Mouse (Mus musculus): ENCODE results near the gene Ubtfl1. TPM values are rescaled to one million over a fixed set of nuclear protein-coding genes. Genes with fewer than 3 reads are reported as not detected.
"Not testable (repeated sequence)": the region's sequence is repeated elsewhere in the genome, so short reads cannot be mapped to it uniquely, and the experiment has no call there.

The Ubtfl1 gene
- not detected in 2 replicates for polyA plus RNA-seq (2015; fragmentation: Nextera tagmentation; extraction: Ambion mirVana)

GRCm38 (mm10) chr9:18404118-18404517 is at the start of gene Ubtfl1:
TSS of gene Ubtfl1 (plus strand) at chr9:18404418.
- H3K9ac ChIP-seq, result no peak within 1 kb of the TSS
- no peak within 1 kb of the TSS for H3K4me3 ChIP-seq
- ATAC-seq (replicated peaks), result no peak
- no peaks in the 10 kb centered on the region for H3K27me3 ChIP-seq (replicated peaks)
- no peaks in the 10 kb centered on the region for H3K4me1 ChIP-seq
- no peaks in the 10 kb centered on the region for H3K36me3 ChIP-seq (replicated peaks)
- H3K4me2 ChIP-seq, result no peak within 1 kb of the TSS
- no peaks in the 10 kb centered on the region for H3K9me3 ChIP-seq
- WGBS, result 78% methylated on average over 1 of the region's 1 CpGs
- no peak within 1 kb of the TSS for H3K27ac ChIP-seq

GRCm38 (mm10) chr9:18373026-18373425 is 31.2 kb upstream of the Ubtfl1 start:
- H3K9ac ChIP-seq; H3K4me1 ChIP-seq; H3K4me2 ChIP-seq; H3K9me3 ChIP-seq; H3K36me3 ChIP-seq (replicated peaks); H3K27me3 ChIP-seq (replicated peaks); H3K27ac ChIP-seq; ATAC-seq (replicated peaks); H3K4me3 ChIP-seq: not testable (repeated sequence)
- WGBS, result 79% methylated on average over 1 of the region's 1 CpGs

- no peaks in the 10 kb centered on the region for H3K27me3 ChIP-seq (replicated peaks)
- H3K4me2 ChIP-seq, result no peak overlapping the region
- no peaks in the 10 kb centered on the region for H3K9me3 ChIP-seq
- WGBS, result 37% methylated on average over 6 of the region's 6 CpGs
- no peak overlapping the region for H3K9ac ChIP-seq
- no peak overlapping the region for H3K4me3 ChIP-seq
- ATAC-seq (replicated peaks), result no peak
- H3K36me3 ChIP-seq (replicated peaks), result no peaks in the 10 kb centered on the region
- H3K27ac ChIP-seq, result no peak overlapping the region
- H3K4me1 ChIP-seq, result no peaks in the 10 kb centered on the region
Observed at GRCm38 (mm10) chr9:18385782-18386181, 18.4 kb upstream of the Ubtfl1 start.

GRCm38 (mm10) chr9:18399629-18400028 is 4.6 kb upstream of the Ubtfl1 start:
- H3K36me3 ChIP-seq (replicated peaks), result no peaks in the 10 kb centered on the region

GRCm38 (mm10) chr9:18402895-18403294 is 1.3 kb upstream of the Ubtfl1 start, which contains the start of gene Naalad2:
TSS of gene Naalad2 (minus strand) at chr9:18402995.
- H3K4me3 ChIP-seq; H3K27ac ChIP-seq; H3K9ac ChIP-seq; H3K9me3 ChIP-seq; ATAC-seq (replicated peaks); H3K4me2 ChIP-seq; H3K27me3 ChIP-seq (replicated peaks); H3K36me3 ChIP-seq (replicated peaks); H3K4me1 ChIP-seq: not testable (repeated sequence)
- 79% methylated on average over 2 of the region's 2 CpGs for WGBS

More at GRCm38 (mm10) chr9:18399629-18400028, 4.6 kb upstream of the Ubtfl1 start:
- no peak overlapping the region for H3K4me2 ChIP-seq
- no peaks in the 10 kb centered on the region for H3K9me3 ChIP-seq
- WGBS, result 64% methylated on average over 1 of the region's 1 CpGs
- H3K27me3 ChIP-seq (replicated peaks), result no peaks in the 10 kb centered on the region
- no peak overlapping the region for H3K9ac ChIP-seq
- no peak overlapping the region for H3K27ac ChIP-seq
- no peak overlapping the region for H3K4me3 ChIP-seq
- no peaks in the 10 kb centered on the region for H3K4me1 ChIP-seq
- ATAC-seq (replicated peaks), result no peak

- not testable (repeated sequence) for H3K9me3 ChIP-seq; H3K4me3 ChIP-seq; H3K4me1 ChIP-seq; ATAC-seq (replicated peaks); H3K4me2 ChIP-seq; H3K27me3 ChIP-seq (replicated peaks); H3K36me3 ChIP-seq (replicated peaks); H3K9ac ChIP-seq; H3K27ac ChIP-seq
- 81% methylated on average over 4 of the region's 4 CpGs for WGBS
Observed at GRCm38 (mm10) chr9:18412371-18412770, 8.2 kb downstream of the Ubtfl1 start.

GRCm38 (mm10) chr9:18430354-18430753 is 26.1 kb downstream of the Ubtfl1 start, which contains the start of gene Mbd3l2:
TSS of gene Mbd3l2 (plus strand) at chr9:18430654.
- H3K4me2 ChIP-seq, result no peak within 1 kb of the TSS

GRCm38 (mm10) chr9:18431687-18432086 is 27.5 kb downstream of the Ubtfl1 start:
- Histone ChIP-seq H3K4me1 (no peaks in the 10 kb centered on the region), H3K4me2 (no peak overlapping the region), H3K9ac (no peak overlapping the region), H3K4me3 (no peak overlapping the region), H3K36me3 (replicated peaks) (no peaks in the 10 kb centered on the region), H3K27ac (no peak overlapping the region), H3K9me3 (no peaks in the 10 kb centered on the region), H3K27me3 (replicated peaks) (no peaks in the 10 kb centered on the region)
- 82% methylated on average over 10 of the region's 10 CpGs for WGBS
- ATAC-seq (replicated peaks), result no peak

More at GRCm38 (mm10) chr9:18430354-18430753, 26.1 kb downstream of the Ubtfl1 start, which contains the start of gene Mbd3l2:
- no peak for ATAC-seq (replicated peaks)
- no peaks in the 10 kb centered on the region for H3K9me3 ChIP-seq
- no peaks in the 10 kb centered on the region for H3K36me3 ChIP-seq (replicated peaks)
- H3K4me1 ChIP-seq, result no peaks in the 10 kb centered on the region
- H3K27ac ChIP-seq, result no peak within 1 kb of the TSS
- no peak within 1 kb of the TSS for H3K9ac ChIP-seq
- H3K27me3 ChIP-seq (replicated peaks), result no peaks in the 10 kb centered on the region
- no peak within 1 kb of the TSS for H3K4me3 ChIP-seq

GRCm38 (mm10) chr9:18456520-18456919 is 52.3 kb downstream of the Ubtfl1 start:
- Histone ChIP-seq H3K9ac (no peak overlapping the region), H3K27ac (no peak overlapping the region), H3K9me3 (0 out of 2 replicates have a peak, but pooled peaks cover 4% of the 10 kb centered on the region), H3K4me2 (no peak overlapping the region), H3K27me3 (replicated peaks) (no peaks in the 10 kb centered on the region), H3K36me3 (replicated peaks) (peaks cover 56% of the 10 kb centered on the region), H3K4me1 (no peaks in the 10 kb centered on the region), H3K4me3 (no peak overlapping the region)
- 76% methylated on average over 4 of the region's 4 CpGs for WGBS
- no peak for ATAC-seq (replicated peaks)

Small RNAs within 50 kb of the gene (microRNA-seq; reads per million reads assigned to microRNA genes)
- gene Gm22854, result not detected

Other genes starting within 250 kb of the Ubtfl1 start
- gene Chordc1, start 112.3 kb upstream of the Ubtfl1 start, polyA plus RNA-seq (2015; fragmentation: Nextera tagmentation; extraction: Ambion mirVana), result 134 and 138 TPM in 2 replicates
- 1.7 and 1.9 TPM in 2 replicates for gene Naalad2, start 1.4 kb upstream of the Ubtfl1 start, polyA plus RNA-seq (2015; fragmentation: Nextera tagmentation; extraction: Ambion mirVana)
- gene Mbd3l2, start 26.2 kb downstream of the Ubtfl1 start, polyA plus RNA-seq (2015; fragmentation: Nextera tagmentation; extraction: Ambion mirVana), result 0.10 and 0.13 TPM in 2 replicates
- gene Zfp558, start 73.8 kb downstream of the Ubtfl1 start, polyA plus RNA-seq (2015; fragmentation: Nextera tagmentation; extraction: Ambion mirVana), result 45.4 and 54.8 TPM in 2 replicates
- gene Mbd3l1, start 73.9 kb downstream of the Ubtfl1 start, polyA plus RNA-seq (2015; fragmentation: Nextera tagmentation; extraction: Ambion mirVana), result not detected in 2 replicates